Mouse (Mus musculus): ENCODE data around the gene Snrpd2.
"Not testable (repeated sequence)": the region's sequence is repeated elsewhere in the genome, so short reads cannot be mapped to it uniquely, and the experiment has no call there.

Gene Snrpd2

DNA sequence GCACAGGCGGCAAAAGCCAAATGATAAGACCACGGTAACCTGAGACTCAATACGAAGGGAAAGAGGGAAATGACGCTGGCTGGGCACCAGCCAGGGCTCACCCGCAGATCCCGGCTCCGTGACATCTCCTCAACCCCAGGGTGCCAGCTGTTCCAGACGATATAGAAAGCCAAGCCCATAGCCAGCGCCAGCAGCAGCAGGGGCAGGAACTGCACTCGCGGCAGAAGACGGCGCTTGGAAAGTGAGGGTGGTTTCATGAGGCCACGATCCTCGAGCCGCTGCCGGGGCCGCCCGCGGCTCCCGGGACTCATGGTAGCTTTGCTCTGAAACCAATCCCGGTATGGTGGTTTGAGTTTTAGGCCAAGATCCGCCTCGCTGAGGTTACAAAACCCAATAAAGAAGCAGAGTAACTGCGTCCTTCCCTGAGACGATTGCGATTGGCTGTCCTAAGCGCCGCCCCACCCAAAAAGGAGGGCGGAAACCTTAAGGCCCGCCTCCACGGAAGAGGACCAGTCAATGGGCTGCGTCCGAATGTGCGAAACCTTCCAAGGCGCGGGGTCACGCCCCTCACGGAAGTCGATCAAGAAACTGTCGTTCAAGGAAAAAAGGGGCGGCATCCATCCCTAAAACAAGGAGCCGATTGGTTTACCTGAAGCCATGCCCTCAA, 514 bp upstream of the Snrpd2 start, which contains the start of gene Qpctl:
Gene Qpctl (minus strand): TSS at position 417 of the 667 bp plus-strand sequence.
- peak; percentile 97 to 98 for DNase-seq (ENCODE audit: low spot score in 2 of 2)

GRCm38 (mm10) chr7:19151121-19151520, 1.6 kb downstream of the Snrpd2 start:
- not testable (repeated sequence) for DNase-seq (ENCODE audit: low spot score in 2 of 2)

DNA sequence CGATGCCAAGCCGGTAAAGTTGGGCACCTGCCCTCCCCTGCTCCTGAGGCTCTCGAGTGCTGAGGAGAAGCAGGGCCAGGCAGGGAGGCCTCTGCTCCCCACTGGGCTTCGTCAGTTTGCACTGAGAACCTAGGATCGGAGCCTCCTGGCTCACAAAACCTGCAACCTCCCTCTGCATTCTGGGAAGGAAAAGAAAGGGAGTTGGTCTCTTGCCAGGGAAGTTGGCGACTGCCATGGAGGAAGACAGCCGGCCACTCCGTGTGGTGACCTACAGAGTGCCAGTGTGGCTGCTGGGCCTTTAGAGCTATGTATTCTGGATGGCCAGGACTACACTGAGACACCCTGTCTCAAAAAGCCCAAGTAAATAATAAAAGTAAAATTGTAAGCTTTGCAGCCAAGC, 5.3 kb downstream of the Snrpd2 start:
- DNase-seq (ENCODE audit: low spot score in 2 of 2) = no peak

- no peak for DNase-seq (ENCODE audit: low spot score in 2 of 2)
Observed at GRCm38 (mm10) chr7:19155825-19156475, 6.4 kb downstream of the Snrpd2 start.

- peak; percentile 78 to 96 for DNase-seq (ENCODE audit: low spot score in 2 of 2)
Observed at GRCm38 (mm10) chr7:19157160-19157800, 7.8 kb downstream of the Snrpd2 start.

GRCm38 (mm10) chr7:19158601-19159000, 9.1 kb downstream of the Snrpd2 start:
- no peak for DNase-seq (ENCODE audit: low spot score in 2 of 2)

DNA sequence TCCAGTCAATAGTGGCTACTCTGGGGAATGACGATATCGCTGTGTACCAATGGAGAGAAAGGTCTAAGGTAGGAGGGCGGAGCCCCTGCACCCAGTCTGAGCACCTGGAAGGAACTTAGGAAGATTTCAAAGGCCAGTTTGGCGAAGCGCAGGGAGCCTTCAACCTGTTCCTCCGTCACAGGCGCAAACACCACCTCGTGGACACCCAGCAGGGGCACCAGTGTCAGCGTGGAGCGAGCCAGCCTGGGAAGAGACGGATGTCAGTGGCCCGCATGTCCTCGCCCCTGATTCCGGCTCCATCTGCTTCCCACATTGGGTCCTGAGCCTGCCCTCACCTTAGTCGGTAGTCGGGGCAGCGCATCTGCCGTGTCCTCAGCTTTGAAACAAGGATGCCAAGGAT, 9.9 kb downstream of the Snrpd2 start:
- DNase-seq (ENCODE audit: low spot score in 2 of 2) = no peak

GRCm38 (mm10) chr7:19160115-19160514, 10.6 kb downstream of the Snrpd2 start:
- DNase-seq (ENCODE audit: low spot score in 2 of 2) = no peak

DNA sequence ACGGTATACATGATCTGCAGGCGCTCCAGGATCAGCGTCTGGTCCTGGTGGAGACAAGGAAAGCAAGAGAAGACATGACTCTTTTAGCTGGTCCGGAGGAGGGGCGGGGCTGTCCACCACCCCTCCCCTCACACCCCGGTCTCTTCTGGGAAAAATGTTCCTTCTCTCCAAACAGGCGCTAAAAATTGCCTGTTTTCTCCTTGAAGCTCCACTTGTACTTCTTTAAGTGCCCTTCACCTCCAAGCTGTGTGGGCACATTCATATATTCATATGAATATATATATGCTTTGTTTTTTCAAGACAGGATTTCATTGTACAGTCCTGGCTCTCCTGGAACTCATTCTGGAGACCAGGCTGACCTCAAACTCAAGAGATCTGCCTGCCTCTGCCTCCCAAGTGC, 13.4 kb downstream of the Snrpd2 start:
- no peak for DNase-seq (ENCODE audit: low spot score in 2 of 2)

GRCm38 (mm10) chr7:19163752-19164151, 14.2 kb downstream of the Snrpd2 start:
- no peak for DNase-seq (ENCODE audit: low spot score in 2 of 2)

GRCm38 (mm10) chr7:19164189-19164588, 14.7 kb downstream of the Snrpd2 start:
- no peak for DNase-seq (ENCODE audit: low spot score in 2 of 2)

GRCm38 (mm10) chr7:19164978-19165377, 15.5 kb downstream of the Snrpd2 start:
- DNase-seq (ENCODE audit: low spot score in 2 of 2) = no peak

DNA sequence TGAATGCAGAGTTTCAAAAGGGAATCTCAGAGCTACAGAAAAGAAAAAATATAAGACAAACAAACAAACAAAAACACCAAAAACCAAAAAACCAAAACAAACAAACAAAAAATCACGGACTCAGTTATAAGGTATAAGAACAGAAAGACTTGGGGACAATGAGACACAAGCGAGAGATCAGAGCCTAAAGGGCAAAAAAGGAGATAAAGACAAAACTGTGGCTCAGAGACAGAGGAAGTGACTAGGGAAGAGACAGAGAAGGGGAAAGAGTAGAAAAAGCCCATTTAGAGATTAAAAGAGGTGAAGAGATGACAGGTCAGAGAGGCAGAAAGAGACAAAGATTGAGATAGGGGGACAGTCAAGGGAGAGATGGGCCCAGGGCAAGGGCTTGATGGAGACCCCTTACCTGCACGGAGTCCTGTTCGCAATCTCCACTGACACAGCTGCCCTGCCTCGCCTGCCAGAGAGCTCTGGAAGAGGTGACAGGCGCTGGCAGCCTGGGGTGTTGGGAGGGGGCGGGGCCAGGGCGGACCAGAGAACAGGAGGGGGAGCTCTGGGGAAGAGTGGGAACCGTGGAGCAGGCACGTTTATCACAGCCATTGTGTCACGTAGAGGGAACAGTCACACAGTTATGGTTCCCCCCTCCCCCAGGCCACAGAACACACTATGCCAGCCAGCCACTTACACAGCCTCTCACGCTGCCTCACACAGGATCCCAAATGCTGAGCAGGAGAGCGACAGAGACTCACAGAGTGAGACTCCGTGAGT, 16.3 kb downstream of the Snrpd2 start, which contains the start of gene Gipr:
Gene Gipr (minus strand): TSS at position 472 of the 768 bp plus-strand sequence.
- DNase-seq (ENCODE audit: low spot score in 2 of 2) = no peak

DNA sequence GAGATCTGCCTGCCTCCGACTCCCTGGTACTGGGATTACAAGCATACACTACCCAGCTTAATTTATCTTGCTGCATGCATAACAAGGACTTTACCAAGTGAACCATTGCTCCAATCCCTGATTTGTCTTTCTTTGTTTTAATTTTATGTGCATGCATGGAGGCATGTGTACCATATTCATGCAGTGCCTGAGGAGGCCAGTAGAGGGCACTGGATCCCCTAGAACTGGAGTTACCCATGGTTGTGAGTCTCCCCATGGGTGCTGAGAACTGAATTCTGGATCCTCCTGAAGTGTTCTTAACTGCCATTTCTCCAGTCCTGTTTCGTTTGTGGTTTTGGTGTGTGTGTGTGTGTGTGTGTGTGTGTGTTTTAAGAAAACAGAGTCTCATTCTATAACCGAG, 17.5 kb downstream of the Snrpd2 start:
- DNase-seq (ENCODE audit: low spot score in 2 of 2) = no peak

DNA sequence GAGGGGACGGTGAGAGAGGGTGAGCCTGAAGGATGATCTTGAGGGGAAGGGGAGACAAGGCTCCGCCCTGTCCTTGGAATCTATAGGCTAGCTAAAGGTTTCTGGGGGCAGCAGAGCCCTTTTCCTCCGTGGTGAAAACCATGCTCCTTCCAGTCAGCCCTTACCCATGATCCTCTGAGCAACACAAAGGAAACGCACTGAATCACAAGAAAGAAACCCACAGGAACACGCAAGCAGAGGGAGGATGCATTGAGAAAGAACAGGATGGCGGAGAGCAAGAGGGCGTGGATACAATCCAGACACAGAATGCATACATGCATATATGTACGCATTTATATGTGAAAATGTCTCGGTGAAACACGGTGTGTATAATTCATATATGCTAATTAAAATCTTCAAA, 20.0 kb downstream of the Snrpd2 start:
- DNase-seq (ENCODE audit: low spot score in 2 of 2) = no peak

DNA sequence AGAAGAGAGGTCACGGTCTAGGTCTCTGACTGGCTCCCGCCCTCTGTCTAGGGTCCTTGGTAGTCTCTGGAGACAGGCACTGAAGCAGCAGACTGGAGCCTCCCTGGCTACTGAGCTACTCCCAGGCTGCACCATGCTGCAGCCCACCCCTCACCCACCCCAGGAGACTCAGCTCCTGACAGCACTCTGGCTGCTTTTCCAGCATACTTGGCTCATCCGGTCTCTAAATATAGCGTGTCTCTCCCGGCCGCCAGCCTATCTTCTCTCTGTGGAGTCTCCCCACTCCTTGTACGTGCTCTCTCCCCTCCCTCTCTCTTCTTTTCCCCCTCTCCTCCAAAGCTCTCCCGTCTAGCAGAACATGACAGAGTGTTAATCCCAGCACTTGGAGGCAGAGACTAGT, 20.6 kb downstream of the Snrpd2 start:
- DNase-seq (ENCODE audit: low spot score in 2 of 2) = peak in 1 of 2 experiments; percentile 73

DNA sequence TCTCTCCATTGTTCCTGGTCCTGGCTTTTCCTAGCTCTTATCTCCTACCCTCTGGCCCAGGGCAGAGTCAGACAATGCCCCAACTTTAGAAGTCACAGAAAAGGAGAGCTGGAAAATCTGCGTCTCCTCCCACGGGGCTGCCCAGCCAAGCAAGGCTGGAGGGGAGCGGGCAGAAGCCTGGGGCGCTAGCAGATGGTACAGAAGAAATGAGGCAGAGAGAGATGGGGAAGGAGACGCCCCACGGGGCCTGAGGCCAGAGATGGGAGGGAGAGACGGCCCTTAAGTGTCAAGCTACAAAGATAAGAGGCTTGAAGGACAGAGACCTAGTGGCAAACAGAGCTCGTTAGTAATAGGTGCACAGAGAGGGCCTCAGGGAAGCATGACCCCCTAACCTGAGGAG, 22.3 kb downstream of the Snrpd2 start:
- DNase-seq (ENCODE audit: low spot score in 2 of 2) = no peak

GRCm38 (mm10) chr7:19172874-19173273, 23.4 kb downstream of the Snrpd2 start:
- DNase-seq (ENCODE audit: low spot score in 2 of 2) = peak in 1 of 2 experiments; percentile 89

GRCm38 (mm10) chr7:19175708-19176515, 26.4 kb downstream of the Snrpd2 start, which contains the start of gene Eml2:
Gene Eml2 (plus strand): TSS chr7:19176421.
- DNase-seq (ENCODE audit: low spot score in 2 of 2) = peak; percentile 88 to 91

GRCm38 (mm10) chr7:19176516-19176947, 27.0 kb downstream of the Snrpd2 start:
- DNase-seq (ENCODE audit: low spot score in 2 of 2) = no peak

GRCm38 (mm10) chr7:19177216-19177615, 27.7 kb downstream of the Snrpd2 start:
- no peak for DNase-seq (ENCODE audit: low spot score in 2 of 2)
